Mouse (Mus musculus): ENCODE data around the gene Ube2m. TPM values are rescaled to one million over a fixed set of nuclear protein-coding genes. Genes with fewer than 3 reads are reported as not detected.
"Not testable (repeated sequence)": the region's sequence is repeated elsewhere in the genome, so short reads cannot be mapped to it uniquely, and the experiment has no call there.

Ube2m gene
- 195 and 239 TPM in 2 replicates for polyA plus RNA-seq (2011; ENCODE audit: insufficient read depth, insufficient read length, low read depth, missing spikeins)

DNA sequence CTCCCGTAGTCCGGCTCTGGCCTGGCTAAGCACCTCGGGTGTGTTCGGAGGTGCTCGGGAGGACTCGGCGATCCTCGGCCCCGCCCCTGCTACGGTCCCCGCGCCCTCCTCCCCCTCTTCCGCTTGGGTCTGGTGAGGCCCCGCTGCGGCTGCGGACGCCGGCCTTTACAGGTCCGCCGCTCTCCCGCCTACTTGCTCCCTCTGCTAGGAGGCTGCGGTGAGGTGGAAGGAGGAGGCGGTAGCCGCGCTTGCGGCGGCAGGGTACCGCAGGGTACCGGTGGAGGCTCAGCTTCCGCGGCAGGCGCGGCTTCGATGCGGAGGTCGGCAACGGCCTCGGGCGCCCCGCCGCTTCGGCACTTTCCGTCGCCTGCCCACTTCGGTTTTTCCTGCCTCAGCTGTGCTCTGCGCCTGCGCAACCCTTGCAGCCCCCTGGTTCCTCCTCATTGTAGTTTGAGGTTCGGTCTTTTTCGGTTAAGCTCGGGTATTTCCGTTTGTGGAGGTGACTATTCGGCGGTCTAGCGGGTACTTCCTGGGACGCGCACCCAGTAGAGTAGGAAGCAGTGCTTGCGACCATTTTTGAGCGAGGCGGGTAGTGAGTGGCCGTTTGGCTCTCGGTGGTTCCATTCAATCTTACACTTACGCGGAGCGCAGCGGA is at the start of gene Ube2m:
Ube2m (minus strand) TSS at position 375 of the 655 bp plus-strand sequence.
- peak within 1 kb of the TSS; percentile 82 for H3K27ac ChIP-seq (ENCODE audit: insufficient read depth, low read length)
- no peaks in the 10 kb centered on the region for H3K9me3 ChIP-seq (replicated peaks; ENCODE audit: control insufficient read depth, insufficient read depth, low read length, poor library complexity, severe bottlenecking)
- peak within 1 kb of the TSS; percentile 82 for H3K4me3 ChIP-seq (ENCODE audit: low read depth, low read length)
- H3K4me1 ChIP-seq (ENCODE audit: control insufficient read depth, insufficient read depth, low read length): no peaks in the 10 kb centered on the region
- TF ChIP-seq POLR2A (IDR thresholded peaks at IDR 0.05; ENCODE audit: insufficient read depth, low read length) (peak; percentile 8), CTCF (IDR thresholded peaks at IDR 0.05; ENCODE audit: low read depth, low read length) (no peak)
- peaks cover 12% of the 10 kb centered on the region; the same call in 1 of the 2 replicates for H3K36me3 ChIP-seq (ENCODE audit: control insufficient read depth, insufficient read depth, low read length, poor library complexity, severe bottlenecking)
- H3K27me3 ChIP-seq (ENCODE audit: control insufficient read depth, insufficient read depth, low read length, poor library complexity, severe bottlenecking): no peaks in the 10 kb centered on the region
- peak within 1 kb of the TSS; percentile 78 for H3K9ac ChIP-seq (ENCODE audit: low read depth, poor library complexity, severe bottlenecking)

DNA sequence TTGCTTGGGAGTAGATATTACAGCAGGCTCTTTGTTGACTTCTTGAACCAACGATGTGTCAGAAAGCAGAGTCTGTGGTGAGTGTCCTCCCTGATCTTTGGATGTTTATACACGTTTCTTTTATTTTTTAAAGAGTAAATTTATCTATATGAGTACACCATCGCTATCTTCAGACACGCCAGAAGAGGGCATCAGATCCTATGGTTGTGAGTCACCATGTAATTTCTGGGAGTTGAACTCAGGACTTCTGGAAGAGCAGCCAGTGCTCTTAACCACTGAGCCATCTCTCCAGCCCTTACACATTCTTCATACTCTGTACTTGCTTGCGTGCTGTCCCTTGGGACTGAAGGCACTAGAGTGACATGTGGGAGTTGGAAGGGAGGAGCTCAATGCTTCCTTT is 34.2 kb upstream of the Ube2m start:
- Histone ChIP-seq H3K36me3 (ENCODE audit: control insufficient read depth, insufficient read depth, low read length, poor library complexity, severe bottlenecking) (no peaks in the 10 kb centered on the region), H3K4me1 (ENCODE audit: control insufficient read depth, insufficient read depth, low read length) (no peaks in the 10 kb centered on the region), H3K27ac (ENCODE audit: insufficient read depth, low read length) (no peak overlapping the region), H3K9ac (ENCODE audit: low read depth, poor library complexity, severe bottlenecking) (no peak overlapping the region), H3K9me3 (replicated peaks; ENCODE audit: control insufficient read depth, insufficient read depth, low read length, poor library complexity, severe bottlenecking) (no peaks in the 10 kb centered on the region), H3K27me3 (ENCODE audit: control insufficient read depth, insufficient read depth, low read length, poor library complexity, severe bottlenecking) (no peaks in the 10 kb centered on the region), H3K4me3 (ENCODE audit: low read depth, low read length) (no peak overlapping the region)
- TF ChIP-seq EP300 (IDR thresholded peaks at IDR 0.05; ENCODE audit: insufficient read depth, low read depth, low read length) (no peak), CTCF (IDR thresholded peaks at IDR 0.05; ENCODE audit: low read depth, low read length) (peak; percentile 4)

DNA sequence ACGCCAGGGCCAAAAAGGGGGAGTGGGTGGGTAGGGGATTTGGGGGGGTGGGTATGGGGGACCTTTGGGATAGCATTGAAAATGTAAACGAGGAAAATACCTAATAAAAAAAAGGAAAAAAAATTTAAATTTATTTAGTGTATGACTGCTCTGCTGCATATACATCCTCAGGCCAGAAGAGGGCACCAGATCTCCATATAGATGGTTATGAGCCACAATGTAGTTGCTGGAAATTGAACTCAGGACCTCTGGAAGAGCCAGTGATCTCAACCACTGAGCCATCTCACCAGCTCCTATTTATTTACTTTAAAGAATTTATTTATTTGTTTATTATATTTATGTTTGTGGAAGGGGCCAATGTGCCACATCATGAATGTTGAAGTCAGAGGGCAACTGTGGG is 25.3 kb upstream of the Ube2m start:
- H3K4me3 ChIP-seq (ENCODE audit: low read depth, low read length); H3K4me1 ChIP-seq (ENCODE audit: control insufficient read depth, insufficient read depth, low read length); H3K36me3 ChIP-seq (ENCODE audit: control insufficient read depth, insufficient read depth, low read length, poor library complexity, severe bottlenecking); H3K9me3 ChIP-seq (replicated peaks; ENCODE audit: control insufficient read depth, insufficient read depth, low read length, poor library complexity, severe bottlenecking); H3K9ac ChIP-seq (ENCODE audit: low read depth, poor library complexity, severe bottlenecking); H3K27ac ChIP-seq (ENCODE audit: insufficient read depth, low read length); H3K27me3 ChIP-seq (ENCODE audit: control insufficient read depth, insufficient read depth, low read length, poor library complexity, severe bottlenecking): not testable (repeated sequence)
- TF ChIP-seq CTCF (IDR thresholded peaks at IDR 0.05; ENCODE audit: low read depth, low read length): peak; percentile 0

DNA sequence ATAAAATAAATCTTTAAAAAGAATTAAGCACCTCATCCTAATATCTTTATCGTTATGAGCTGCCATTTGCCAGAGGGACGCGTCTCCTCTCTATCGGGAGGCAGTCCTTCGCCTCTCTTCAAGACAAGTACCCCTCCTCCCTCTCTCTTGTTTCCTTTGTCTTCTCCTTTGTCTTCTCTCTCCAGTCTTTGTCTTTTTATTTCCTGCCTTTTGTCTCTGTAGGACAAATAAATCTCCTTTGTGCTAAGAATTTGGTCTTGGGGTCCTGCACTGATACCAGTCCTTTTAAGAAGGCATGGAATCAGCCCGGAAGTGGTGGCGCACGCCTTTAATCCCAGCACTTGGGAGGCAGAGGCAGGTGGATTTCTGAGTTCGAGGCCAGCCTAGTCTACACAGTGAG is 21.5 kb upstream of the Ube2m start:
- H3K9me3 ChIP-seq (replicated peaks; ENCODE audit: control insufficient read depth, insufficient read depth, low read length, poor library complexity, severe bottlenecking): no peaks in the 10 kb centered on the region
- no peak overlapping the region for H3K9ac ChIP-seq (ENCODE audit: low read depth, poor library complexity, severe bottlenecking)
- TF ChIP-seq POLR2A (IDR thresholded peaks at IDR 0.05; ENCODE audit: insufficient read depth, low read length) (no peak), CTCF (IDR thresholded peaks at IDR 0.05; ENCODE audit: low read depth, low read length) (no peak), EP300 (IDR thresholded peaks at IDR 0.05; ENCODE audit: insufficient read depth, low read depth, low read length) (no peak)
- H3K27ac ChIP-seq (ENCODE audit: insufficient read depth, low read length): 0 out of 2 replicates have a peak overlapping the region, but pooled peaks have one; percentile 25
- no peaks in the 10 kb centered on the region for H3K27me3 ChIP-seq (ENCODE audit: control insufficient read depth, insufficient read depth, low read length, poor library complexity, severe bottlenecking)
- H3K4me3 ChIP-seq (ENCODE audit: low read depth, low read length): no peak overlapping the region
- peaks cover 2% of the 10 kb centered on the region for H3K4me1 ChIP-seq (ENCODE audit: control insufficient read depth, insufficient read depth, low read length)
- no peaks in the 10 kb centered on the region for H3K36me3 ChIP-seq (ENCODE audit: control insufficient read depth, insufficient read depth, low read length, poor library complexity, severe bottlenecking)

DNA sequence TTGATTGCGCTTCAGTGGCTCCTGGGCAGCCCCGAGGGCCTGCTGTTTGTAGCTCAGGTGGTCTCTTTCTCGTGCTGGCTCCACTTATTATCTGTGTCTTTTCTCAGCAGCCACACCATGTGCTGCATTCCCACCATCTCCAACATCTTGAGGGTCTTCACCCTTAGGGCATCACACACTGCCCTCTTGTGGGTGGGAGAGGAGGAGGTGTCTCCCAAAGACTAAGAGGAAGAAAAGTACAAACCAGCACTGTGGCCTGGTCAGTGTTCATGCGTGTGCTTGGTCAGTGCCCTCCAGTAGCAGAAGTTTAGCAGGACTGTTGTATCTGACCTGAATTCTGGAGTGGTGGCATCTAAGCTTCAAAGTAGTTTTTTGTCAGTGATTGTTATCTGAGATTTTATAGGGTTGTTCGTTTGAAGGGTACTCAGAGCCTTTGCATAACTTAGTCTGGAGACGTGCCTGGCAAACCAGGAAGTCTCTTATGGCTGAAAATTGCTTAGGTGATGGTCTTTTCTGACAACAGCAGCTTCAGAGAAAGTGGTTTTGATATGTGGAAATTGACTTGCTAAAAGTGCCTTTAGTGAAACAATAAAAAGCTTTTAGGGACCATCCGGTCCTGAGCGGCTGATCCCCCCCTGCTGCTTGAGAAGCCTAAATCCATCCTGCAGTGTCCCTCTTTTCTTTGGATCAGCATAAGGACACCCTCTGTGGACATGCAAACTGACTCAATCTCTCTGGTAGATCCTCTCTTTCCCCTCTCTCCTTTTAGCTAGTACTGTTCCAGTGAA is 19.0 kb upstream of the Ube2m start:
- no peaks in the 10 kb centered on the region for H3K36me3 ChIP-seq (ENCODE audit: control insufficient read depth, insufficient read depth, low read length, poor library complexity, severe bottlenecking)
- H3K4me3 ChIP-seq (ENCODE audit: low read depth, low read length): no peak overlapping the region
- no peak overlapping the region for H3K9ac ChIP-seq (ENCODE audit: low read depth, poor library complexity, severe bottlenecking)
- no peaks in the 10 kb centered on the region for H3K9me3 ChIP-seq (replicated peaks; ENCODE audit: control insufficient read depth, insufficient read depth, low read length, poor library complexity, severe bottlenecking)
- TF ChIP-seq POLR2A (IDR thresholded peaks at IDR 0.05; ENCODE audit: insufficient read depth, low read length) (no peak), CTCF (IDR thresholded peaks at IDR 0.05; ENCODE audit: low read depth, low read length) (peak; percentile 66), EP300 (IDR thresholded peaks at IDR 0.05; ENCODE audit: insufficient read depth, low read depth, low read length) (0 out of 2 replicates have a peak, but pooled peaks have one; percentile 25)
- no peak overlapping the region for H3K27ac ChIP-seq (ENCODE audit: insufficient read depth, low read length)
- peaks cover 2% of the 10 kb centered on the region for H3K4me1 ChIP-seq (ENCODE audit: control insufficient read depth, insufficient read depth, low read length)
- no peaks in the 10 kb centered on the region for H3K27me3 ChIP-seq (ENCODE audit: control insufficient read depth, insufficient read depth, low read length, poor library complexity, severe bottlenecking)

All from ES-Bruce4 (cell line).